ENCODE assay signal across 8 mouse cellular contexts in the genomic region with DNA sequence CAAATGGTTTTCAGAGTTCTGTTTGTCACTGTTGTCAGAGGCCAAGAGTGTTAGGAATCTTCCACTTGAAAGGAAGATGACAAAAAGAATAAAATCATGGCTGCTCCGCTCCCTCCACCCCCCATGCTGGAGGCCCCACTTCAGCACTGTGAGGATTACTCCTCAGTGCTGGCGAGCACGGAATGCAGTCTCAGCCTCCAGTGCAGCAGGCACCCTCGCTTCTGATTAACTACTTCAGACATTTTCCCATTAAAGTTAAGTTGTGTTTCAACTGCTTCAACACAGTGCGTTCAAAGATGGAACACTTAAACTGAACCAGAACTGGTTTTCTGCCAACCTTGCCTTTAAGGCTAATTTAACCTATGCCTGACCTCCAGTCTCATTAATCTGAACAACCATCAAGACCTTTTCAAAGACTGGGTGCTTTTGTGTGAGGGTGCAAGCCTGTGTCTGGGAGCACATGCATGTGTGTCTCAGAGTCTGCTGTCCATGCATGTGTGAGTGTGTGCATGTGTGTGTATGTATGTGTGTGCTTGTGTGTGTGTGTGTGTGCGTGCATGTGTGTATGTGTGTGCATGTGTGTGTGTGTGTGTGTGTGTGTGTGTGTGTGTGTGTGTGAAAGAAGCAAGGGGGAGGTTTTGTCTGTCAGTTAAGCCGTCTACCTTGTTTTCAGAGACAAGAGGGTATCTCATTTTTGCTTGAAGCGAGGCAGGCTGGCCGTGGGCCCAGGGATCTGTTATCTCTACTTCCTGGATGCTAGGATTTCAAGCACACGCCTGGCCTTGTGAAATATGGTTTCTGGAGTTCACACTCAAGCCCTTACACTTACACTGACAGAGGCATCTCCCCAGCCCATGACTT. TPM values are rescaled to one million over a fixed set of nuclear protein-coding genes. Genes with fewer than 3 reads are reported as not detected.
DNase-seq lines count a peak whose midpoint lies in the region; ATAC-seq and TF ChIP-seq lines count a peak whose summit lies in the region.

No protein-coding gene starts in this region.

- H3K27ac ChIP-seq in forebrain, embryonic 10.5 days, result peak overlapping the region; percentile 77
- H3K27ac ChIP-seq in intestine, embryonic 16.5 days (ENCODE audit: low read length), result peak overlapping the region; percentile 78

- no peak overlapping the region for H3K4me2 ChIP-seq in intestine, embryonic 16.5 days (ENCODE audit: low read depth, low read length)

- H3K36me3 ChIP-seq in forebrain, embryonic 10.5 days (replicated peaks), result peaks cover 13% of the 10 kb centered on the region
- no peaks in the 10 kb centered on the region for H3K36me3 ChIP-seq in intestine, embryonic 16.5 days (ENCODE audit: control insufficient read depth, insufficient read depth, low read length)

- peak overlapping the region; percentile 13; the same call in 1 of the 2 replicates for H3K4me3 ChIP-seq in forebrain, embryonic 10.5 days
- no peak overlapping the region for H3K4me3 ChIP-seq in intestine, embryonic 16.5 days (ENCODE audit: low read length)

- WGBS in forebrain, embryonic 10.5 days, result 36% methylated on average over 10 of the region's 10 CpGs
- WGBS in intestine, embryonic 16.5 days, result 35% methylated on average over 10 of the region's 10 CpGs

- TF ChIP-seq CTCF in brain, embryonic 14.5 days (IDR thresholded peaks at IDR 0.05; ENCODE audit: borderline replicate concordance, extremely low read depth, insufficient read depth, insufficient read length), result no peak

- peaks cover 74% of the 10 kb centered on the region for H3K4me1 ChIP-seq in forebrain, embryonic 10.5 days
- H3K4me1 ChIP-seq in intestine, embryonic 16.5 days (ENCODE audit: control insufficient read depth, insufficient read depth, low read length), result peaks cover 42% of the 10 kb centered on the region

- DNase-seq in brain, embryonic 14.5 days (ENCODE audit: low read depth), result peak; percentile 71
- DNase-seq in forebrain, embryonic 10.5 days (ENCODE audit: extremely low spot score, low spot score), result no peak
- DNase-seq in lung, postnatal 25 days (ENCODE audit: low spot score), result peak; percentile 30
- DNase-seq in thymus, postnatal 14 days, result no peak
- DNase-seq in urinary bladder, postnatal 4 days (ENCODE audit: low spot score in 2 of 2), result no peak
- no peak for DNase-seq in thymus, postnatal 25 days
- no peak for DNase-seq in B cell, adult 2 months

- H3K9ac ChIP-seq in intestine, embryonic 16.5 days (ENCODE audit: low read depth, low read length), result no peak overlapping the region

- no peak for TF ChIP-seq POLR2A in brain, embryonic 14.5 days (IDR thresholded peaks at IDR 0.05; ENCODE audit: borderline replicate concordance, extremely low read depth, insufficient read depth, insufficient read length, poor library complexity, severe bottlenecking)

- no peaks in the 10 kb centered on the region for H3K27me3 ChIP-seq in forebrain, embryonic 10.5 days (ENCODE audit: poor library complexity, severe bottlenecking)
- H3K27me3 ChIP-seq in intestine, embryonic 16.5 days (replicated peaks; ENCODE audit: control insufficient read depth, insufficient read depth, low read length), result no peaks in the 10 kb centered on the region

- peak; percentile 34; the same call in 1 of the 2 replicates for ATAC-seq in intestine, embryonic 16.5 days

- H3K9me3 ChIP-seq in forebrain, embryonic 10.5 days, result no peaks in the 10 kb centered on the region
- H3K9me3 ChIP-seq in intestine, embryonic 16.5 days (ENCODE audit: control insufficient read depth, low read length), result no peaks in the 10 kb centered on the region

RNA-seq across cellular contexts. Expression of a gene that starts 51.2 kb away (rescaled TPM):
- 25.3 and 33.3 TPM in 2 replicates for polyA plus RNA-seq in brain, embryonic 14.5 days (2012; rRNA removed)
- 18.1 and 18.2 TPM in 2 replicates for polyA plus RNA-seq in forebrain, embryonic 10.5 days (2016; fragmentation: Nextera tagmentation; extraction: Ambion mirVana)
- 11.0 and 12.1 TPM in 2 replicates for polyA plus RNA-seq in intestine, embryonic 16.5 days (2015; fragmentation: Nextera tagmentation; extraction: Ambion mirVana)

Comparison
In these comparisons a context has a peak if more than half of its experiments do, and no peak if none do; other contexts are left out.
1. DNase-seq: peak in brain, embryonic 14.5 days (single experiment) and lung, postnatal 25 days (single experiment); none in forebrain, embryonic 10.5 days (single experiment), thymus, postnatal 14 days (single experiment), urinary bladder, postnatal 4 days (0 of 2), thymus, postnatal 25 days (single experiment) and B cell, adult 2 months (0 of 2).